Mouse (Mus musculus) megakaryocyte-erythroid progenitor cell, adult 5-6 weeks (primary cell): ENCODE data around the gene 1190005I06Rik. TPM values are rescaled to one million over a fixed set of nuclear protein-coding genes. Genes with fewer than 3 reads are reported as not detected.
A peak's percentile ranks its signal among the peaks of the same experiment; 100 is the strongest.

ENCODE experiments used
- ATAC-seq: replicated peaks from 2 replicates; pipeline ENCODE4 v1.8.0; 2016; ENCODE audit warnings: mild to moderate bottlenecking, inconsistent platforms; ENCODE audit not compliant: severe bottlenecking, poor library complexity, low FRiP score, low TSS enrichment
- total RNA-seq, 2 experiments: library from RNA; stranded (forward) in 1 of 2; stranded (reverse) in 1 of 2; fragments of 200-1000, 215-1000 nt in 1 of 2; fragments of >200 nt in 1 of 2; fragmentation: Nextera tagmentation in 1 of 2; gene quantifications; 2 replicates each; pipeline ENCODE4 v1.2.3; 2014 to 2017

1190005I06Rik gene
- total RNA-seq, 2 experiments from 2014 or later: not detected

- ATAC-seq: 0 out of 2 replicates have a peak, but pooled peaks have one; percentile 5
Measured at GRCm38 (mm10) chr8:120668374-120668905, 21.0 kb upstream of the 1190005I06Rik start, which contains the start of gene Emc8. Gene Emc8 (minus strand): TSS chr8:120668573.

GRCm38 (mm10) chr8:120667561-120668373, 20.3 kb upstream of the 1190005I06Rik start, which contains the start of the genes Gm27021 and Cox4i1:
Gene Gm27021 (minus strand): TSS chr8:120668079.
Gene Cox4i1 (plus strand): TSS chr8:120668222.
- ATAC-seq: peak; percentile 82

- no peak for ATAC-seq
Measured at GRCm38 (mm10) chr8:120666807-120667470, 19.5 kb upstream of the 1190005I06Rik start.

GRCm38 (mm10) chr8:120665726-120666455, 18.5 kb upstream of the 1190005I06Rik start:
- peak; percentile 38 for ATAC-seq

GRCm38 (mm10) chr8:120664566-120664965, 17.1 kb upstream of the 1190005I06Rik start:
- no peak for ATAC-seq

GRCm38 (mm10) chr8:120657415-120657814, 10.0 kb upstream of the 1190005I06Rik start:
- ATAC-seq: no peak

GRCm38 (mm10) chr8:120656322-120657052, 9.1 kb upstream of the 1190005I06Rik start:
- no peak for ATAC-seq

GRCm38 (mm10) chr8:120644663-120645062, 2.8 kb downstream of the 1190005I06Rik start:
- ATAC-seq: no peak

GRCm38 (mm10) chr8:120642031-120642662, 5.3 kb downstream of the 1190005I06Rik start:
- no peak for ATAC-seq

GRCm38 (mm10) chr8:120641245-120641644, 6.2 kb downstream of the 1190005I06Rik start:
- ATAC-seq: no peak

GRCm38 (mm10) chr8:120634329-120634839, 13.0 kb downstream of the 1190005I06Rik start:
- ATAC-seq: peak; percentile 65

- ATAC-seq: no peak
Measured at GRCm38 (mm10) chr8:120633665-120634271, 13.7 kb downstream of the 1190005I06Rik start.

- no peak for ATAC-seq
Measured at GRCm38 (mm10) chr8:120632969-120633664, 14.3 kb downstream of the 1190005I06Rik start.

GRCm38 (mm10) chr8:120631441-120632375, 15.7 kb downstream of the 1190005I06Rik start:
- no peak for ATAC-seq

GRCm38 (mm10) chr8:120630848-120631247, 16.6 kb downstream of the 1190005I06Rik start:
- no peak for ATAC-seq

GRCm38 (mm10) chr8:120630031-120630430, 17.4 kb downstream of the 1190005I06Rik start:
- ATAC-seq: no peak
